Mouse (Mus musculus): ENCODE measurements around the gene 2310061N02Rik. TPM values are rescaled to one million over a fixed set of nuclear protein-coding genes. Genes with fewer than 3 reads are reported as not detected.

Gene 2310061N02Rik
- polyA plus RNA-seq, 1 experiment from 2014 or later: not detected

Other genes with a start within 250 kb of the 2310061N02Rik start
- gene Cldn17, start 201.0 kb downstream of the 2310061N02Rik start, polyA plus RNA-seq (2014; fragmentation: Nextera tagmentation; extraction: Ambion mirVana): not detected in 2 replicates
- gene Cldn8, start 144.8 kb downstream of the 2310061N02Rik start, polyA plus RNA-seq (2014; fragmentation: Nextera tagmentation; extraction: Ambion mirVana): 42.0 and 49.3 TPM in 2 replicates
- gene Krtap24-1, start 95.7 kb downstream of the 2310061N02Rik start, polyA plus RNA-seq (2014; fragmentation: Nextera tagmentation; extraction: Ambion mirVana): not detected in 2 replicates
- not detected in 2 replicates for gene 2310079G19Rik, start 80.3 kb downstream of the 2310061N02Rik start, polyA plus RNA-seq (2014; fragmentation: Nextera tagmentation; extraction: Ambion mirVana)
- not detected in 2 replicates for gene Krtap26-1, start 60.2 kb downstream of the 2310061N02Rik start, polyA plus RNA-seq (2014; fragmentation: Nextera tagmentation; extraction: Ambion mirVana)
- not detected in 2 replicates for gene Krtap27-1, start 36.3 kb downstream of the 2310061N02Rik start, polyA plus RNA-seq (2014; fragmentation: Nextera tagmentation; extraction: Ambion mirVana)
- gene Krtap13-1, start 20.9 kb upstream of the 2310061N02Rik start, polyA plus RNA-seq (2014; fragmentation: Nextera tagmentation; extraction: Ambion mirVana): not detected in 2 replicates
- not detected in 2 replicates for gene Krtap13, start 43.7 kb upstream of the 2310061N02Rik start, polyA plus RNA-seq (2014; fragmentation: Nextera tagmentation; extraction: Ambion mirVana)
- gene 2310034C09Rik, start 50.9 kb upstream of the 2310061N02Rik start, polyA plus RNA-seq (2014; fragmentation: Nextera tagmentation; extraction: Ambion mirVana): not detected in 2 replicates
- gene 2310057N15Rik, start 66.2 kb upstream of the 2310061N02Rik start, polyA plus RNA-seq (2014; fragmentation: Nextera tagmentation; extraction: Ambion mirVana): not detected in 2 replicates
- gene Gm5965, start 69.9 kb upstream of the 2310061N02Rik start, polyA plus RNA-seq (2014; fragmentation: Nextera tagmentation; extraction: Ambion mirVana): not detected in 2 replicates
- gene Gm20741, start 104.3 kb upstream of the 2310061N02Rik start, polyA plus RNA-seq (2014; fragmentation: Nextera tagmentation; extraction: Ambion mirVana): not detected in 2 replicates
- not detected in 2 replicates for gene Krtap15, start 112.3 kb upstream of the 2310061N02Rik start, polyA plus RNA-seq (2014; fragmentation: Nextera tagmentation; extraction: Ambion mirVana)
- not detected in 2 replicates for gene Krtap14, start 118.2 kb upstream of the 2310061N02Rik start, polyA plus RNA-seq (2014; fragmentation: Nextera tagmentation; extraction: Ambion mirVana)
- gene Krtap19-1, start 161.4 kb upstream of the 2310061N02Rik start, polyA plus RNA-seq (2014; fragmentation: Nextera tagmentation; extraction: Ambion mirVana): not detected in 2 replicates
- not detected in 2 replicates for gene Krtap19-2, start 166.3 kb upstream of the 2310061N02Rik start, polyA plus RNA-seq (2014; fragmentation: Nextera tagmentation; extraction: Ambion mirVana)
- gene Krtap19-3, start 170.1 kb upstream of the 2310061N02Rik start, polyA plus RNA-seq (2014; fragmentation: Nextera tagmentation; extraction: Ambion mirVana): not detected in 2 replicates
- gene Krtap19-4, start 177.1 kb upstream of the 2310061N02Rik start, polyA plus RNA-seq (2014; fragmentation: Nextera tagmentation; extraction: Ambion mirVana): not detected in 2 replicates
- gene Krtap19-5, start 188.5 kb upstream of the 2310061N02Rik start, polyA plus RNA-seq (2014; fragmentation: Nextera tagmentation; extraction: Ambion mirVana): not detected in 2 replicates
- not detected in 2 replicates for gene Krtap19-9b, start 224.3 kb upstream of the 2310061N02Rik start, polyA plus RNA-seq (2014; fragmentation: Nextera tagmentation; extraction: Ambion mirVana)

Measured in intestine, embryonic 14.5 days (tissue).